Mouse (Mus musculus) ES-Bruce4 (cell line): Measurements from ENCODE around the gene Chd1l.

ENCODE experiments used
- CTCF ChIP-seq: IDR thresholded peaks from one replicate; pipeline ENCODE4 v1.8.1; 2011; ENCODE audit warnings: low read depth, low read length
- EP300 ChIP-seq: IDR thresholded peaks from 2 replicates; pipeline ENCODE4 v1.6.1; 2011; ENCODE audit warnings: low read depth, low read length; ENCODE audit not compliant: insufficient read depth

DNA sequence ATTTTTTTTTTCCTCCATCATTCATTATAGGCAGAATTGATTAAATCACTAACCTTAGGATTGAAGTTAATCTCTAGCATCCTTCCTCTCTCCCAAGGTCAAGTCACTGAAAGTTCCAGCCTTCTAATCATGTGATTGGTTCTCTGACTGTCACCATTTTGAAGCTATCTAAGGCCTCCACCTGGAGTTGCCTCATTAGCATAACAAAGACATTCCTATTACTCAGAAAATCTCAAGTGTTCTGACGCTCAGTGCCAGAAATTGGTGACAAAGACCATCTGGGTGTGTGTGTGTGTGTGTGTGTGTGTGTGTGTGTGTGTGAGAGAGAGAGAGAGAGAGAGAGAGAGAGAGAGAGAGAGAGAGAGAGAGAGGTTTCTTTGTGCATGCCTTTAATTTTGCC, 69.8 kb downstream of the Chd1l start:
- TF ChIP-seq CTCF (no peak), EP300 (no peak)
